Mouse (Mus musculus) myocyte (in vitro differentiated cells): ENCODE results near the gene Olfr56.
"Not testable (repeated sequence)": the region's sequence is repeated elsewhere in the genome, so short reads cannot be mapped to it uniquely, and the experiment has no call there.

ENCODE experiments used
- CEBPB ChIP-seq: IDR thresholded peaks from 2 replicates; pipeline ENCODE4 v1.6.1; 2011; ENCODE audit warnings: mild to moderate bottlenecking, moderate library complexity; ENCODE audit not compliant: poor library complexity, insufficient read depth, severe bottlenecking
- E2F4 ChIP-seq: IDR thresholded peaks from one replicate; pipeline ENCODE4 v1.6.1; 2011; ENCODE audit warnings: mild to moderate bottlenecking, control low read depth, moderate library complexity; ENCODE audit not compliant: insufficient read depth
- MYOD1 ChIP-seq, 3 experiments: IDR thresholded peaks; one replicate each; pipeline ENCODE4 v1.6.1; 2011; ENCODE audit warnings: control low read depth in 2 of 3, low read depth in 2 of 3, mild to moderate bottlenecking in 2 of 3, moderate library complexity in 1 of 3; ENCODE audit not compliant: insufficient read length in 2 of 3, control insufficient read depth in 1 of 3
- POLR2A ChIP-seq: IDR thresholded peaks from one replicate; pipeline ENCODE4 v1.6.1; 2011; ENCODE audit warnings: low read depth, mild to moderate bottlenecking, control low read depth, moderate library complexity; ENCODE audit not compliant: insufficient read length
- POLR2AphosphoS2 ChIP-seq: IDR thresholded peaks from one replicate; pipeline ENCODE4 v1.6.1; 2011; ENCODE audit warnings: low read depth, control low read depth; ENCODE audit not compliant: insufficient read length
- USF1 ChIP-seq: IDR thresholded peaks from one replicate; pipeline ENCODE4 v1.6.1; 2011; ENCODE audit warnings: low read depth, mild to moderate bottlenecking, control low read depth, moderate library complexity

GRCm38 (mm10) chr11:49176047-49176779, 197.5 kb downstream of the Olfr56 start:
- TF ChIP-seq USF1; POLR2A; POLR2AphosphoS2; E2F4; CEBPB; MYOD1 (IDR thresholded peaks at IDR 0.05; ENCODE audit: control insufficient read depth in 1 of 3, insufficient read length in 2 of 3, low read depth in 2 of 3): not testable (repeated sequence)
